29 mouse cellular contexts compared by ENCODE assay signal in the genomic region with DNA sequence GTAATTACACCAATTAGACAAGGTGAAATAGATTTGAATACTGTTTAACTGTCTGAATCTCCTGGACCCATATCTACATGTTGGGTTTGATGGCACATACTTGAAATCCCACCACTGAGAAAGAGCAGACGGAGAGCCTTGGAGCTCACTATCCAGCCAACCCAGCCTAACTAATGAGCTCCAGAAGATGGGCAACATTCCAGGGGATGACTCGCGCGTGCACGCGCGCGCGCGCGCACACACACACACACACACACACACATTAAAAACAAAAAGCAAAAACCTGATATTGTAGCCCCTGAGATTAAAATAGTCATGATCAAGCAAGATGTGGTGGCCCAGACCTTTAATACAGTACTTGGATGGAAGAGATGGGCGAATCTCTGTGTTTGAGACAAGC.
DNase-seq lines count a peak whose midpoint lies in the region; ATAC-seq and TF ChIP-seq lines count a peak whose summit lies in the region.
"Had no signal": no experiment of that assay in that cellular context is flagged by ENCODE, and none has a peak within 500 bp of the region (broad histone marks: within the 10 kb centered on the region; RNA-seq: fewer than 3 reads in every experiment).

No protein-coding gene starts in this region.

- WGBS in forebrain, embryonic 14.5 days, result 75% methylated on average over 12 of the region's 12 CpGs
- 97% methylated on average over 12 of the region's 12 CpGs for WGBS in forebrain, embryonic 11.5 days

- peak; percentile 16 for DNase-seq in forebrain, embryonic 14.5 days (ENCODE audit: low spot score)
- DNase-seq in forebrain, embryonic 11.5 days (ENCODE audit: low spot score), result no peak
- peak; percentile 21 for DNase-seq in MEL (ENCODE audit: low read depth, low spot score)
- peak; percentile 45 for DNase-seq in brain, embryonic 14.5 days (ENCODE audit: low read depth)
- DNase-seq in ovary, postnatal 36 days (ENCODE audit: low spot score), result no peak
- DNase-seq in thymus, postnatal 14 days, result no peak
- DNase-seq: adrenal gland, postnatal 10 days; adrenal gland, postnatal 36 days; B cell, adult 2 months; cerebellum, adult 11 months; cerebellum, adult 8-10 months; cerebellum, postnatal 36 days; embryo, embryonic 11 days; forebrain, postnatal 0 days; gastrocnemius, adult 2 months; gastrocnemius, postnatal 14 days; kidney, adult 11 months had no signal

- H3K27ac ChIP-seq in forebrain, embryonic 14.5 days (ENCODE audit: low read depth, low read length), result no peak overlapping the region
- no peak overlapping the region for H3K27ac ChIP-seq in forebrain, embryonic 11.5 days (ENCODE audit: low read depth, low read length)
- H3K27ac ChIP-seq in MEL (ENCODE audit: control insufficient read depth, low read depth, low read length), result no peak overlapping the region
- H3K27ac ChIP-seq: embryonic facial prominence, embryonic 10.5 days; embryonic facial prominence, embryonic 13.5 days; forebrain, embryonic 13.5 days; gastrocnemius, adult 2 months; hindbrain, embryonic 10.5 days; hindbrain, embryonic 13.5 days; intestine, embryonic 15.5 days had no signal

- no peak overlapping the region for H3K9ac ChIP-seq in forebrain, embryonic 14.5 days (ENCODE audit: low read length)
- H3K9ac ChIP-seq in forebrain, embryonic 11.5 days (ENCODE audit: low read length), result no peak overlapping the region
- no peak overlapping the region for H3K9ac ChIP-seq in MEL (ENCODE audit: control insufficient read depth, low read depth, low read length, poor library complexity, severe bottlenecking)
- H3K9ac ChIP-seq: embryonic facial prominence, embryonic 13.5 days; forebrain, embryonic 13.5 days; forebrain, postnatal 0 days; hindbrain, embryonic 13.5 days; intestine, embryonic 15.5 days had no signal

- no peaks in the 10 kb centered on the region for H3K79me2 ChIP-seq in MEL (ENCODE audit: control insufficient read depth, insufficient read depth, low read length, poor library complexity)

- no peaks in the 10 kb centered on the region for H3K27me3 ChIP-seq in forebrain, embryonic 14.5 days (replicated peaks; ENCODE audit: control insufficient read depth, insufficient read depth, low read length)
- H3K27me3 ChIP-seq in forebrain, embryonic 11.5 days (ENCODE audit: control insufficient read depth, insufficient read depth, low read length), result no peaks in the 10 kb centered on the region
- no peaks in the 10 kb centered on the region for H3K27me3 ChIP-seq in MEL (ENCODE audit: control insufficient read depth in 1 of 2, insufficient read depth in 2 of 2, low read length in 2 of 2)
- H3K27me3 ChIP-seq: CH12.LX; embryonic facial prominence, embryonic 13.5 days; forebrain, embryonic 13.5 days; hindbrain, embryonic 13.5 days; intestine, embryonic 15.5 days; Patski had no signal

- TF ChIP-seq RAD21 in MEL (IDR thresholded peaks at IDR 0.05; ENCODE audit: low read depth, low read length), result no peak

- no peak for TF ChIP-seq EP300 in MEL (IDR thresholded peaks at IDR 0.05; ENCODE audit: low read depth in 1 of 2, low read length in 2 of 2)

- no peaks in the 10 kb centered on the region for H3K36me3 ChIP-seq in forebrain, embryonic 14.5 days (ENCODE audit: control insufficient read depth, insufficient read depth, low read length)
- H3K36me3 ChIP-seq in forebrain, embryonic 11.5 days (ENCODE audit: control insufficient read depth, insufficient read depth, low read length), result no peaks in the 10 kb centered on the region
- H3K36me3 ChIP-seq in MEL (ENCODE audit: control insufficient read depth in 1 of 2, insufficient read depth in 2 of 2, low read length in 2 of 2), result peaks cover 0 to 7% of the 10 kb centered on the region in 2 experiments; a peak in 2 of 4 replicates
- H3K36me3 ChIP-seq: embryonic facial prominence, embryonic 10.5 days; embryonic facial prominence, embryonic 13.5 days; G1E; hindbrain, embryonic 10.5 days; hindbrain, embryonic 13.5 days; intestine, embryonic 15.5 days had no signal

- no peak for TF ChIP-seq CTCF in MEL (IDR thresholded peaks at IDR 0.05 in 2 of 3, conservative IDR thresholded peaks at IDR 0.05 in 1 of 3; ENCODE audit: control insufficient read depth in 1 of 3, insufficient read depth in 1 of 3, low read depth in 2 of 3, low read length in 3 of 3, poor library complexity in 1 of 3, severe bottlenecking in 1 of 3)
- TF ChIP-seq CTCF in brain, embryonic 14.5 days (IDR thresholded peaks at IDR 0.05; ENCODE audit: borderline replicate concordance, extremely low read depth, insufficient read depth, insufficient read length), result no peak

- no peak for ATAC-seq in forebrain, embryonic 14.5 days
- no peak for ATAC-seq in forebrain, embryonic 11.5 days (replicated peaks; ENCODE audit: low FRiP score)
- ATAC-seq: forebrain, embryonic 13.5 days; forebrain, postnatal 0 days; hindbrain, embryonic 16.5 days; intestine, embryonic 15.5 days; Patski had no signal

- no peak for TF ChIP-seq POLR2A in MEL (IDR thresholded peaks at IDR 0.05; ENCODE audit: control insufficient read depth in 1 of 2, insufficient read depth in 1 of 2, low read depth in 1 of 2, low read length in 2 of 2, poor library complexity in 1 of 2)
- TF ChIP-seq POLR2A in brain, embryonic 14.5 days (IDR thresholded peaks at IDR 0.05; ENCODE audit: borderline replicate concordance, extremely low read depth, insufficient read depth, insufficient read length, poor library complexity, severe bottlenecking), result no peak

- no peaks in the 10 kb centered on the region for H3K9me3 ChIP-seq in forebrain, embryonic 14.5 days (replicated peaks; ENCODE audit: control insufficient read depth, low read length)
- no peaks in the 10 kb centered on the region for H3K9me3 ChIP-seq in forebrain, embryonic 11.5 days (ENCODE audit: control insufficient read depth, low read length)
- no peaks in the 10 kb centered on the region for H3K9me3 ChIP-seq in MEL (replicated peaks; ENCODE audit: insufficient read depth, low read length)
- H3K9me3 ChIP-seq: embryonic facial prominence, embryonic 10.5 days; embryonic facial prominence, embryonic 13.5 days; forebrain, embryonic 13.5 days; G1E; hindbrain, embryonic 10.5 days; hindbrain, embryonic 13.5 days; intestine, embryonic 15.5 days had no signal

- no peak overlapping the region for H3K4me2 ChIP-seq in forebrain, embryonic 14.5 days (ENCODE audit: low read length)
- H3K4me2 ChIP-seq in forebrain, embryonic 11.5 days (ENCODE audit: low read depth, low read length, severe bottlenecking), result no peak overlapping the region
- H3K4me2 ChIP-seq: embryonic facial prominence, embryonic 13.5 days; forebrain, embryonic 13.5 days; heart, embryonic 11.5 days; hindbrain, embryonic 13.5 days; intestine, embryonic 15.5 days had no signal

- no peak overlapping the region for H3K4me3 ChIP-seq in forebrain, embryonic 14.5 days (ENCODE audit: low read depth, low read length)
- H3K4me3 ChIP-seq in forebrain, embryonic 11.5 days (ENCODE audit: low read depth, low read length), result no peak overlapping the region
- no peak overlapping the region for H3K4me3 ChIP-seq in MEL (ENCODE audit: control insufficient read depth in 1 of 2, insufficient read depth in 1 of 2, low read depth in 2 of 2, low read length in 2 of 2)
- H3K4me3 ChIP-seq: embryonic facial prominence, embryonic 10.5 days; embryonic facial prominence, embryonic 13.5 days; erythroblast, embryonic 14.5 days; forebrain, embryonic 13.5 days; gastrocnemius, adult 2 months; hindbrain, embryonic 10.5 days; hindbrain, embryonic 13.5 days; intestine, embryonic 15.5 days had no signal

- H3K4me1 ChIP-seq in forebrain, embryonic 14.5 days (ENCODE audit: control insufficient read depth, insufficient read depth, low read length), result no peaks in the 10 kb centered on the region
- no peaks in the 10 kb centered on the region for H3K4me1 ChIP-seq in forebrain, embryonic 11.5 days (replicated peaks; ENCODE audit: control insufficient read depth, insufficient read depth, low read length)
- H3K4me1 ChIP-seq in MEL (ENCODE audit: control insufficient read depth in 1 of 2, insufficient read depth in 2 of 2, low read length in 2 of 2), result peaks cover 8 to 9% of the 10 kb centered on the region in 2 experiments; a peak in 3 of 4 replicates
- H3K4me1 ChIP-seq: embryonic facial prominence, embryonic 10.5 days; embryonic facial prominence, embryonic 13.5 days; forebrain, embryonic 13.5 days; hindbrain, embryonic 10.5 days; hindbrain, embryonic 13.5 days; intestine, embryonic 15.5 days had no signal

TF ChIP-seq in MEL, 35 proteins besides CTCF, POLR2A, EP300 and RAD21:
- TF ChIP-seq GABPA (IDR thresholded peaks at IDR 0.05; ENCODE audit: low read depth, low read length), result no peak
- no peak for TF ChIP-seq ZC3H11A (IDR thresholded peaks at IDR 0.05; ENCODE audit: low read depth, low read length)
- TF ChIP-seq USF2 (IDR thresholded peaks at IDR 0.05; ENCODE audit: borderline replicate concordance in 1 of 2, insufficient read depth in 1 of 2, low read depth in 1 of 2, low read length in 2 of 2), result no peak
- no peak for TF ChIP-seq MYB (IDR thresholded peaks at IDR 0.05; ENCODE audit: low read depth, low read length)
- no peak for TF ChIP-seq ETS1 (IDR thresholded peaks at IDR 0.05; ENCODE audit: low read depth, low read length)
- TF ChIP-seq UBTF (IDR thresholded peaks at IDR 0.05; ENCODE audit: borderline replicate concordance, insufficient read depth, low read depth, low read length), result no peak
- no peak for TF ChIP-seq NELFE (IDR thresholded peaks at IDR 0.05; ENCODE audit: low read depth, low read length)
- no peak for TF ChIP-seq RCOR1 (IDR thresholded peaks at IDR 0.05; ENCODE audit: low read depth, low read length)
- TF ChIP-seq ZKSCAN1 (IDR thresholded peaks at IDR 0.05; ENCODE audit: low read depth, low read length), result no peak
- no peak for TF ChIP-seq MAX (IDR thresholded peaks at IDR 0.05; ENCODE audit: low read length)
- TF ChIP-seq SIN3A (IDR thresholded peaks at IDR 0.05; ENCODE audit: low read length), result no peak
- no peak for TF ChIP-seq MAFK (IDR thresholded peaks at IDR 0.05; ENCODE audit: borderline replicate concordance, low read depth, low read length)
- TF ChIP-seq SMC3 (IDR thresholded peaks at IDR 0.05; ENCODE audit: low read depth, low read length), result no peak
- TF ChIP-seq TCF12 (IDR thresholded peaks at IDR 0.05; ENCODE audit: low read depth, low read length), result no peak
- no peak for TF ChIP-seq TBP (IDR thresholded peaks at IDR 0.05; ENCODE audit: low read depth, low read length)
- no peak for TF ChIP-seq MYC (IDR thresholded peaks at IDR 0.05; ENCODE audit: low read depth, low read length)
- no peak for TF ChIP-seq USF1 (IDR thresholded peaks at IDR 0.05; ENCODE audit: low read depth, low read length)
- no peak for TF ChIP-seq GATA1 (IDR thresholded peaks at IDR 0.05; ENCODE audit: low read depth, low read length)
- TF ChIP-seq HCFC1 (IDR thresholded peaks at IDR 0.05; ENCODE audit: low read depth, low read length), result no peak
- no peak for TF ChIP-seq MXI1 (IDR thresholded peaks at IDR 0.05; ENCODE audit: low read depth, low read length)

Comparison
In these comparisons a context has a peak if more than half of its experiments do, and no peak if none do; other contexts are left out.
1. DNase-seq: peak in forebrain, embryonic 14.5 days (single experiment), MEL (single experiment) and brain, embryonic 14.5 days (single experiment); none in forebrain, embryonic 11.5 days (single experiment), ovary, postnatal 36 days (single experiment) and thymus, postnatal 14 days (single experiment).